Mouse (Mus musculus): ENCODE data around the gene Sin3b.

GRCm38 (mm10) chr8:72716594-72716993, 6.5 kb upstream of the Sin3b start:
- TF ChIP-seq POLR2A (IDR thresholded peaks at IDR 0.05; ENCODE audit: extremely low read depth, insufficient read depth, low read length) (no peak), CTCF (IDR thresholded peaks at IDR 0.05; ENCODE audit: low read depth, low read length) (no peak)
